Mouse (Mus musculus): ENCODE data around the gene Efl1.
A peak's percentile ranks its signal among the peaks of the same experiment; 100 is the strongest.
"Not testable (repeated sequence)": the region's sequence is repeated elsewhere in the genome, so short reads cannot be mapped to it uniquely, and the experiment has no call there.

Efl1 gene

DNA sequence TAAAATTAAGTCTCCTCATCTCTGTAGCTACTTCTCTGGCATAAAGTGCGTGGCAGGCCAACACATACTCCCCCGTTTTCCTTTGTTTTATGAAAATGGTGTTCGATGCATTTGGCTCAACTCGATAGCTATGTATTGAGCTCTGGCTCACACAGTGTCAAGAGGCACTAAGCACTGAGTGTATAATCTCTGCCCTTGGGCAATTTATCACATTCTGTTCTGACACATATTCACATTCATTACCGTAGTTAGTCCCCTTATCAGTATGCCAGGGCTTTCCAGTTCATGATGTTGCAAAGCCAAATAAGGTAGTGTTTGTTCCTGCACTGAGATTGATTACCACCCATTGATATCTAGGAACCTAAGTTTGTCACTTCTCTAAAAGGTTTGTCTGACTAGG is 71.3 kb downstream of the Efl1 start:
- DNase-seq (ENCODE audit: low read depth, low spot score), result no peak

DNA sequence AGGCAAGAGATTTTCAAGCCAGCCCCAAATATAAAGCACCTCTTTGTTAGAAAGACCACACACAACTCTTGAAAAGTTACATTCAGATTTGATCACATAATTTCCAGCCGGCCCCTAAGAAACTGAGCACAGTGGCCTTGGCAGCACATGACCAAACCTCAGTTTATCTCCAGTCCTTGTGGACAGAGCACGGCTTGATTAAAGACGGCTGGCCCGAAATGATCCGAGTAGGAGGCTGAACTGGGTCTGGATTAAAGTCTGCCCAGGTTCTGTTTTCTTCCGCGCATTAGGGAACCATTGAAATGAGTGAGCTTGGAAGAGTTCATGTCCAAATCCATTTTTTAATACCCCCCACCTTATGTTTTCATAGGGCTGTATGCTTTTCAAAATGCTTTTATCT is 72.1 kb downstream of the Efl1 start:
- no peak for DNase-seq (ENCODE audit: low read depth, low spot score)

DNA sequence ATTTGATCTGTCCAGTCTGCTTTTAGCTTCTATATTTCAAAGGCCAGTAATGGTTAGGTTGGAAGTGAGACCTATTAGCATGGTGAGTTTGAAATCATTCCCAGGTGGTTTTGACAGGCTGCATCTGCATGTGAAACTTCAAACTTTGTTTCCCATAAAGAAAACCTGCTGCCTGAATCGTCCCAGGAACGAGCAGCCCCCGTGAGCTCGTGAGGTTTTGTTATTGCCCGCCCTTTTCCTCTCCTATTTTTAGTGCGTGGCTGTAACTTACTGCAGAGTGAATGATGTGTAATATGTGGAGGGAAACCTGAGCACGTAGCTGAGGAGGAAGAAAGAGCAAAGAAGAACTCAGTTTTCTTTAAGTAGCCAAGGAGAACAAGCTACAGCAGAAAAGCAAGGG is 72.5 kb downstream of the Efl1 start:
- DNase-seq (ENCODE audit: low read depth, low spot score), result no peak

DNA sequence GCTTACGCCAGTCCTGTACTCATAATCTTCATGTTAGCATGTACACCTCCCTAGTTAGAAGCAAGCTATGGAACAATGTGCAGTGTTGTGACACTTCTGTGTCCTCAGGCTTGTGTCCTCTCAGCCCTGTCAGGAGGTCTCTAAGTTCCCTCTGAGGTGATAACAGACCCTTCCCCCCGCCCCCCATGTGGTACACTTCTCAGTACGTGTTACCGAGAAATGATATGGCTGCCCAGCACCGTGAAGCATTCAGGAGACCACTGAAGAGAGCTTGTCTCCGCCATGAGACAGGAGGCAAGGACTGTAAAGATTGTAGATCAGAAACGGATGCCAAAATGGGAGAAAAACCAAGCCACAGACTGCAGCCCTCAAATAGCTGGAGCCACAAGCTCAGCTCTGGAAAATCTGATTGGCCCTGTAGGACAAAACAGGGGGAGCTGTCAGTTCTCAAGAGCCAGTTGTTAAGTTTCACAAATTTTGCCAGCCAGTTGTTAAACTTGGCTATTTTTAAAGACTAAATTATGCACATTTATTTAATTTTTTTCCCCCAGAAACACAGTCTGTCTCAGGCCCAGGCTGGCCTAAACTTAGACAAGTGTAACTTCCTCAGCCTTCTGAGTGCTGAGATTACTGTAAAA is 74.2 kb downstream of the Efl1 start:
- DNase-seq (ENCODE audit: low read depth, low spot score), result no peak

DNA sequence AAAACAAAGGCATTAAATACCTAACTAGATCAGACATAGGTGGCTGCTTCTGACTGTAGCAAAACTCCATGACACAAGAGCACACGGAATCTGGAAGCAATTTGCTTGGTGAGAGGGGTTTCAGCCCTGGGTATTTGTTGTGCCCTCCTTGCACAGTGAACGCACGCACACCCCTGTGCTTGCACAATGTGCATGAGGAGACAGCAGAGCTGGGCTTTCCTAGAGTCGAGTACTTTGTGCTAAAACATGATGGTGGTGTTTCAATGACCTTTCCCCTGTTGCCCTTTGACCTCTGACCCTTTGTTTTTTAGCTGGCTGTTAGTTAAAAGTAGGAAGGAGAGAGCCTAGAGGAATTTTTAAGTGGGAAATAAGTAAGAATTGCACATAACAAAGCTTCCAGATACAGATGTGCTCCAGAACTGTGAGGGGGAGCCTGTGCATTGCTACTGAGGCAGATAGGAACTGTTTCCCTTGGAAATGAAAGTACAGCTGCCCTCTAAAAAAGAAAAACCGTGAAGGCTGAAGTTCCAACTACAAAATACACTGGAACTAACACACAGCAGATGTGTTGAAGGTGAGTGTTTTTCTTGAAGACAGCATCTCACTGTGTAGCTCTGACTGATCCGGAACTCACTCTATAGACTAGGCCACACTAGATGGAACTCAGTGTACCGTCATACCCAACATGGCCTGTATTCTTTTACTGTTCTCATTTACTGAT is 74.9 kb downstream of the Efl1 start:
- DNase-seq (ENCODE audit: low read depth, low spot score), result peak; percentile 54

DNA sequence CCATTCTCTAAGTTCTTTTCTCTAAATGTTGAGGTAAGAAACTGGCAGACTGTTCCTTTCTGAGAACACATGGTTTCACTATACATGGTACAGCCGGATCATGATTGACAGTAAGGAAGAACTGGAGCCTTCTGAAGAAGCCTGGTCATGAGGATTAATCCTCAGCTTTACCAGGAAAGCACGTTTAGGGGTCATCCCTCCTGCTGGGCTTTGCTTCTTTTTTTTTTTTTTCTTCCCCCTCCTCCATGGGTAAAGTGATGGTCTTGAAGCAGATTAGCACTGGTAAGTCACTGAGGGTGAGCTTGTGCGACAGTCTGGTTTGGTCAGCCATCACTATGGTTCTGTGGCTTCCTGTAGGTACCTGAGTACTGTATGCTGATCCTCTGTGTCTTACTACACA is 76.1 kb downstream of the Efl1 start:
- DNase-seq (ENCODE audit: low read depth, low spot score), result peak; percentile 53

DNA sequence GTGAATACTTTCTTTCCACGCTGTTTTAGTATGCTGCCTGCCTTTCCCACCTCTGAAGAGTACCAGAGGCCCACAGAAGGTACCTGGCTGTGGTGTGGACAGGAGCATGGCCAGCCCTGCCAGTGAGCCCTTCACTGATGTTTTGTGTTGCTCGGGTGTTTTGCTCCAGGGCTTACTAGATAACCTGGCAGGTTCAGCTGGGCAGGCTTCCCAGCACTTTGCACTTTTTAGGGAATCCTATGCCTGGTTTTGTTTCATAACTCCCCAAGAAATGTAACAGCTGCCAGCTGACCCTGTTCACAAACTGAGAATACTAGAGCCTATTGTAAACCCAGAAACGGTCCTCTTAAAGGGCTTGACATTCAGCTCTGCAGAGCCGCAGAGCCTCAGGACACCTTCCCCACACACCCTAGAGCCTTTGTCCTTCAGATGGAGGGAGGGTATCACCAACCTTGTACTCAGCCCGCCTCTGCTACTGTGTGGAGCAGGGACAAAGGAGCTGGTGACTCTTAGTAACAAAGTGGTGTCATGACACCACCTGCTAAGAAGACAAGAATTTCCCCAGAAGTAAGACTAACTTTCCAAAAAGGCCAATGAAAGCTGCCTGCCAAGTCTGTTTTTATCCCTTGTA is 76.7 kb downstream of the Efl1 start:
- DNase-seq (ENCODE audit: low read depth, low spot score), result peak; percentile 37

DNA sequence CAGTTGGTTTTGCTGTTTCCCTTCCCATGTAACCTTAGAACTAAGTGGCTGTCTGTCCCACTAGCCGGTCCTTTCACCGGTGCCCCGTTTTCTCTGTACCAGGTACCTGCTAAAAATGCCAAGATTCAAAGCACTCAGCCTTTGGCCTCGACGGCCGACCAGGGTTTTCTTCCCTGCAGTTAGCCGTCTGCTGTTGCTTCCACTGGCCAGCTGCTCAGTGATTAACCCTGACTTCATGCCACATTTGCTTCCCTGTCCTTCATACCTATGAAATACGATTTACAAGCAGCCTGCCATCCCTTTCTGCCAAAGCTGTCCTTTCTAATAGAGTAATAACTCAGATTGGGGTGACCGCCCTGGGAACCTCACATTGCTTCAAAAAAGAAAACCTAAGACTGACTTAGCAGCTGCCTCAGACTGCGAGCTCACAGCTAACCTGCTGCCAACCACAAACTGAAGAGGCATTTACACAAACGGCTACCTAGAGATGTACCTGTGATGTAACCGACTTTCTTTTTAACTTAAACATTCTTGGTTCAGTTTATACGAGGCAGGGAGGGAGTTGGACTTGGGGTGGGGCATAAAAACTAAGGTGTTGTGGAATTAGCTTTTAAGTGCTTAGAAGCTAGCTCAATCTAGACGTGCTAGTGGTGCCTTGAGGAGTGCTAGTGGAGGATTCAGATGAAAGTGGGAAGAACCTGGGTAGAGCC is 77.5 kb downstream of the Efl1 start:
- DNase-seq (ENCODE audit: low read depth, low spot score), result no peak

DNA sequence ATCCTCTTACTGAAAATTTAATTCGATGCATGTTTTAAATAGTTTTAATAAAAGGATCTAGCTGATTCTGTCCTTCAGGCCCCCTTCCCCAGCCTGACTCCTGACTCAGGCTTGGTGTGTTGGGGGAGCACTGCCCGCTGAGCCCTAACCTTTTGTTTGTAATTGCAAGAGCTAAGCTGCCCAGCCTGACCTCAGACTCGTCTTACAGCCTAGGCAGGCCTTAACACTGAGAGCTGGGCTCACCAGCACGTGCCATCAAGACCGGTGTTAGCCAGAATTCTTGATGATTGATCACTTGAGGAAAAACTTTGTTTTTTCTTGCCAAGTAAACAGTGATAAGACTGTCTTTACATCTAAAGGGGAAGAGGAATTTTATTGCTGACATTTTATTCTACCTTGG is 78.7 kb downstream of the Efl1 start:
- DNase-seq (ENCODE audit: low read depth, low spot score), result no peak

DNA sequence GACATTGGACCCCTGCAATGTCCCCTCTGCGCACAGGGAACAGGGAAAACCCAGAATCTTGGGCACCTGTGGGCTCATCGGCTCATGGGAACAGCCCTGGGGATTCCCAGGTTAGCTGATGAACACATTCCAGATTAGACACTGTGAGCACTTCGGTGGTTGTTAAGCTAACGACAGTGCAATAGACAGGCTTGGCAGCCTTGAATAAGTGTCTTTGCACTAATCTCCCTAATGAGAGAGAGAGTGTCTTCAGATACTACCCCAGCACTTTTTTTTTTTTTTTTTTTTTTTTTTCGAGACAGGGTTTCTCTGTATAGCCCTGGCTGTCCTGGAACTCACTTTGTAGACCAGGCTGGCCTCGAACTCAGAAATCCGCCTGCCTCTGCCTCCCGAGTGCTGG is 80.6 kb downstream of the Efl1 start:
- DNase-seq (ENCODE audit: low read depth, low spot score), result not testable (repeated sequence)

DNA sequence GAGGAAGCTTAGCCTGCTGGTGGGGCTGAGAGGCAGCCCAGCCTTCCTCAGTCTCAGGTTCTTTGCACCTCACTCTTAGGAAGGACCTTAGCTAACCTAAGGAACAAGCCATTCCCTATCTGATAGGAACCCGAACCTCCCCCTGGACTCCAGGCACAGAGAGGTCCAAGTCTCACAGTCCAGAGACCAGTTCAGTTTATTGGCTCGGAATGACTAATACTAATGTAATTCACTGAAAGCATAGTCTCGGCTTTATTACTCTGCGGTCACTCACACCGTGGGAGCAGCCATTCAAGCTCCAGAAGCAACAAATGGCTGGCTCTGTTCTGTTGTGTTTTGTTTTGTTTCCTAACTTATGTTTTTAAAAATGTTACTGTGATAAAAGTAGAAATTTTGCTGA is 84.7 kb downstream of the Efl1 start:
- DNase-seq (ENCODE audit: low read depth, low spot score), result no peak

DNA sequence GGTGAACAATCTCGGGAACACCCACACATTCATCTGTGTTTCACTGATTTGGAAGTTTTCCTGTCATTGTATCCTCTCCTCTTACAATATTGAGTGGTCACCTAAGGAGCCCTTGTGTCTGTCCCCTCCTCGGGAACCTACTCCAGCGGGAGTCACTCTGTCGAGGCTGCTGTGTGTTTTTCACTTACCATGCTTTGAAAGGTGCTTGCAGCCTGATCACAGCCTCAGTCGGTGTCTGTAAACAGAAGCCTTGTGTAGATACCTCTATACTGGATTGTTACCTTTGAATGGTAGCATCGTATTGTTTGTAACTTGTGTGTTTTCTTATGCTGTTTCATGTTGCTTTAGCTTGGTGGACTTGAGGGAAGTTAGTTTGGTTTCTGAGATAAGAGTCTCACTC is 85.6 kb downstream of the Efl1 start:
- no peak for DNase-seq (ENCODE audit: low read depth, low spot score)

DNA sequence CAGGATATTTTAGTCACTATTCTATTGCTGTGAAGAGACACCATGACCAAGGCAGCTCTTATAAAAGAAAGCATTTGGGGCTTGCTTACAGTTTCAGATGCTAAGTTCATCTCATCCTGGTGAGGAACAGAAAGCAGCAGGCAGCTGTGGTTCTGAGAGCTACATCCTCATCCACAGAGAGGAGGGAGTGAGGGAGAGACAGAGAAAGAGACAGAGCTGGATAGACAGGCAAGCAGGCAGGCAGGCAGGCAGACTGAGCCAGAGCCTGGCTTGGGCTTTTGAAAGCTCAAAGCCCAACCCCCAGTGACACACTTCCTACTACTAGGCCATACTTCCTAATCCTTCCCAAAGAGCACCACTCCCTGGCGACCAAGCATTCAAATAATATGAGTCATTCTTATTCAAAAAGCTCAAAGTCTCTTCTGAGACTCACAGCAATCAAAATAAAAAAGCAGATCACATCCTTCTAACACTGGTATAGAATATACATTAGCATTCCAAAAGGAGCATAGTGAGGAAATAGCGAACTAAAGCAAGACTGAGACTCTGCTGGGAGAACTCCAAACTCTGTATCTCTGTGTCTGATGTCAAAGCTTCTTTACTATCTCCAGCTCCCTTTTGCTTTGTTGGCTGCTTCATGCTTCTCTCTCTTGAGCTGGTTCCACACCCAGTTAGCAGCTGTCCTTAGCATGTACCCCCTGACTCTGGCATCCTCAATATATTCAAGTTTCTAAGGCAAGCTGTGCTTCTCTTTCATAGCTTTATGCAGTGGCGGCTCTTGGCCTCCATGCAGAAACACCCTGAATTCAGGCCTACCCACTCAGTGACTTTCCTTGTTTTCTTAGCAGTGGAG is 86.6 kb downstream of the Efl1 start:
- DNase-seq (ENCODE audit: low read depth, low spot score), result peak; percentile 91

DNA sequence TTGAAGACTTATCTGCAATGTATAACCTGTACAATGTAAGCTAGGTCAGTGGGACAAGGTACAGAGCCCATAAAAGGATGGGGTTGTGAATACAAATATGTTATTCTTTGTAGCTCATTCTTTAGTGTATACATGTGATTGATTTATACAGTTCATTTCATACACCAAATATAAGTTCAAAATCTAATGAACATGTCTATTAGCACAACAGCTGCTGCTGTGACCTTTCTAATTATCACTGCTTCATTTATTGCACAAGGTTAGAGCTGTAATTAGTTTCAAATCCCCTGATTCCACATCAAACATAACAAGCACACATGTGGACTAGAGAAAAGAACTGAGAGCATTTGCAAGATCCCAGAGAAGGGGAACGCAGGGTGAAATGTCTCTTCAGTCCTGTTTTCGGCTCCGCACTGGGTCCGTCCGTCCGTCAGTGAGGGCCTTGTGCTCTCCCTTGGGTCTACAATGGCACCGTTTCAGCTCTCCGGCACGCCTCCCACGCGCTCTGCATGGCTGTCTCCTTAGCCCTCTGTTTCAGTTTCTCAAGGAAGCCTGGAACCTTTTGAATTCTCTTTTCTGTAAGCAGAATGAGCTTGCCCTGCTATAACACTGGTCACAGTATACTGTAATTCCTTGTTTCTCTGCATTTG is 94.8 kb downstream of the Efl1 start:
- no peak for DNase-seq (ENCODE audit: low read depth, low spot score)

DNA sequence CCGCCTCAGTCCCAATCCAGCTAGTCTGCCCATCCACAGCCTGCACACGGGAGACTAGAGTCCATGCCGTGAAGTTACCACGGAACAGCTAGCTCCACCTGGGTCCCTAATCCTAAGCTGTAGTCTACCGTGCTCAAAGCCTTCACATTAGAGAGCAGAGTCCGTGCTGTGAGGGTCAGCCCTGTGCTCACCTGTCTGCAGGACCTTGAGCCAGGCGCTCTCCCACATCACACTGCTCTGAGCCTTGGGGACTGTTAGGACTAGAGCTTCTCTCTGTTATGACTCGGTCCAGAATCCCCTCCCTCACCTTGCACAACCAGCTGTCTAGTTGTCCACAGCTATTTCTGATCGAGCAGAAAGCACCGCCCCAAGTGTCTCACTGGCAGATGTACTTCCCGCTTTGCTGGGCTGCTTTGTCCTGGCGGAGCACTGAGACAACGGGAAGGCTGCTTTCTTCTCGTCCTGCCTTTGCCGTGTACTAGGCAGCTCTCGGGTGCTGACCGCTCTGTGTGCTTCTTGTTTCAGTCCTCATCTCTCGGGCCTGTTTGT is 95.8 kb downstream of the Efl1 start:
- DNase-seq (ENCODE audit: low read depth, low spot score), result peak; percentile 44

DNA sequence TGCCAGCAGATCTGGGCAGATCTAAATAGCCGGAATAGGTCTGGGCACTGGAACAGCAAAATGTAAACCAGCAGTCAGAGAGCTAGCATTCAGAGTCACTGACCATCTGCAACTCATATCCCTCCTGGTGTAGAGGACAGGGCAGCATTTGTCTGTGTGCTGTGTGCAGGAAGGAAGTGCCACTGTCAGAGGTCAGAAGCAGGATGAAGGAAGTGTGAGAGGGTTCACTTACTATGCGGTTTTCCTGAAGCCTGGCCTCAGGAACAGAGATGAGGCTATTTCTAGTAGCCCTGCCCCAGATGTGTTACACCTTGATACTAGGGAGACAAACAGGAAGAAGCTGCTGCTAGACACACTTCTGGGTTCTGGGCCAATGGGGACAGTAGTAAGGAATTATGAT is 100.4 kb downstream of the Efl1 start:
- DNase-seq (ENCODE audit: low read depth, low spot score), result no peak

DNA sequence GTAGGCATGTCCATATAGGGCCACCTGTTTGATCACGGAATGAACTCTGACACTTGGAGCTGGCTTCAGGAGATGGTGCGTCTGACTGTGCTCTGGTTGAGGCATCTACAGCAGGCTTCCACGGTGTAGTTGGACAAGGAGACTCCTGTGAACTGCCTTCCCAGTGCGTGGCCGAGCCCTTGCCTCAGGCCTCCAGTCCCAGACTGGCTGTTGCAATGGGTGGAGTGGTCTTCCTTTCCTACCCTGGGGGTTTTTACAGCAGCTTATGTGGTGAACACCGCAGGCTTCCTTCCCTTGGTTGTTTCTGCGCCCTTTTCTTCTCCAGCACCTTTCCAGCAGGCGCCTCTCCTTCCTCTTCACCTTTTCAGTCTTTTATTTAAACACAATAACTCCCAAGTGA is 100.8 kb downstream of the Efl1 start:
- DNase-seq (ENCODE audit: low read depth, low spot score), result no peak

DNA sequence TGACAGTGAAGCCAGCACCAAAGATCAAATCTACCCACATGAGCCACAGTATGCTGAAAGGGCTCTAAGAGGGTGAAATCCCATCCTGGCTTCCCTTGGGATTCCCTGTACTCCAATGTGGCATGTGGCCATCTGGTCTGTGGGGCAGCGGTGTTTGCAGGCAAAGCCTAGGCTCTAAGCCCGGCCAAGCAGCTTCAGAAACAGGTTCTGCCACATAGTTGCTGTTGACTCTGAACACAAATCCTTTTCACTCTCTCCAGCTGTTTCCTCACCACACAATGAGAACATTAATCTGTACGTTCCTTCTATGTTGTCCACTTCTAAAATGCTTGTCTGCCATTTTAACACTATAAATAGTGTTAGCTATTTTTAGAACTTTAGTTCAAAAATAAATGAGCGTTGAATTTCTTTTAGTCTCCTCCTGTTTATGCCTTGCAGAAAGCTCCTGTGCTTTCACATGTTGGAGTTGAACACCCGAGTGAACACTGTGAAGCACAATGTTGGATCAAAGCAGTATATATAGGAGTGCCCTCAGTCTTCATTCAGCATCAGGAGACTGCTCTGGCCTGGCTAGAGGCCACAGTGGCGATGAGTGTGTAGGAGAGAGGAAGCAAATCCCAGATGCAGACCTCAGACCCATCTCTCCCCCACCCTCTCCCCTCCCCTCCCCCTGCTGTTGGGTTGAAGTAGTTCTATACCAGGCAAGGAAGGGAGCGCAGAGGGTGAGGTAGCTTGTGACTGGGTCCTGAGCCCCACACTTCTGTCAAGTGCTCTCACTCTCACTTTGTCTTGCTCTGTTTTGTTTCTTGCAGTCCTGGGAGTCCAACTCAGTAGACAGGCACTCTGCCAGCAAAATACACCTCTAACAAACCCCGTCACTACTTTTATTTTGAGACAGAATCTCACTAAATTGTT is 104.0 kb downstream of the Efl1 start:
- DNase-seq (ENCODE audit: low read depth, low spot score), result peak; percentile 44

DNA sequence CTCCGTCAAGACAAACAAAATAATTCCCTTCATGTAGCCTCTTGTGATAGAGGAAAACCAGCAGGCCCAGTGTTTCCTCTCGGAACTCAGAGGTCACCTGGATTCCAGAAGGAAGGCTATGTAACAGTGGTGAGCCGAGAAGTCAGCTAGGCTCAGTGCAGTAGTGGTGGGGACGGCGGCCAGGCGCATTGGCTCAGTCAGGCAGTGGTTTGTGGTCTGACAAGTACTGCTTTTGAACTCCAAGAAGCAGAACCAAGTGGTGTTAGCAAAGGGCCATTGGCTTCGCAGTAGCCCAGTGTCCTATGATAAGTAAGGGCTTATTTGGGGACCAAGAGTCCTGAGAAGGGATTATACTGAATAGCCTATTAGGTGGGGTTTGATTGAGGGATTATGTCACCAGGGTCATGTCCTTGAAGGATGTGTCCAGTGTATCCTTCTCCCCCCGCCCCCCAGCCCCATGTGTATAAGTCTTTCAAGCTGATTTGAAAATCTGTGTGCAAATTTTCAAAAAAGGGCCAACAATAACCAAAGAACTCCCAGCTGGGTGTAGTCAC is 107.3 kb downstream of the Efl1 start:
- DNase-seq (ENCODE audit: low read depth, low spot score), result no peak

Data from R1 (cell line).